Mouse (Mus musculus): ENCODE data around the gene Gm8126. TPM values are rescaled to one million over a fixed set of nuclear protein-coding genes. Genes with fewer than 3 reads are reported as not detected.
"Not testable (repeated sequence)": the region's sequence is repeated elsewhere in the genome, so short reads cannot be mapped to it uniquely, and the experiment has no call there.

Gene Gm8126
- not detected for total RNA-seq (2021)
- long read RNA-seq, experiment 1, result 0 reads
- long read RNA-seq, experiment 2, result 0 reads

GRCm38 (mm10) chr14:43258349-43258748 is at the start of gene Gm8126:
Gm8126 (plus strand) TSS chr14:43258649.
- DNase-seq, result not testable (repeated sequence)

GRCm38 (mm10) chr14:43235204-43235603 is 23.2 kb upstream of the Gm8126 start, which contains the start of gene Gm8122:
Gm8122 (minus strand) TSS chr14:43235304.
- DNase-seq, result not testable (repeated sequence)

- not testable (repeated sequence) for DNase-seq
These were observed 20.7 kb upstream of the Gm8126 start for GRCm38 (mm10) chr14:43237769-43238168.

- DNase-seq, result peak; percentile 25
These were observed 8.8 kb upstream of the Gm8126 start for GRCm38 (mm10) chr14:43249611-43250170.

- not testable (repeated sequence) for DNase-seq
These were observed 7.7 kb upstream of the Gm8126 start for GRCm38 (mm10) chr14:43250549-43251253.

GRCm38 (mm10) chr14:43256511-43256910 is 1.9 kb upstream of the Gm8126 start:
- not testable (repeated sequence) for DNase-seq

GRCm38 (mm10) chr14:43263421-43263820 is 5.0 kb downstream of the Gm8126 start:
- not testable (repeated sequence) for DNase-seq

- peak; percentile 10 for DNase-seq
These were observed 10.2 kb downstream of the Gm8126 start for GRCm38 (mm10) chr14:43268521-43269084.

GRCm38 (mm10) chr14:43269211-43269610 is 10.8 kb downstream of the Gm8126 start:
- DNase-seq, result not testable (repeated sequence)

GRCm38 (mm10) chr14:43273161-43273560 is 14.7 kb downstream of the Gm8126 start:
- peak; percentile 14 for DNase-seq

- peak; percentile 34 for DNase-seq
These were observed 16.6 kb downstream of the Gm8126 start, which contains the start of gene Gm9732 for GRCm38 (mm10) chr14:43274986-43275511. Gm9732 (plus strand) TSS chr14:43275036.

GRCm38 (mm10) chr14:43275752-43276151 is 17.3 kb downstream of the Gm8126 start:
- DNase-seq, result peak; percentile 9

GRCm38 (mm10) chr14:43277468-43277867 is 19.0 kb downstream of the Gm8126 start:
- DNase-seq, result peak; percentile 13

- not testable (repeated sequence) for DNase-seq
These were observed 19.7 kb downstream of the Gm8126 start for GRCm38 (mm10) chr14:43278146-43278545.

- DNase-seq, result peak; percentile 11
These were observed 20.2 kb downstream of the Gm8126 start for GRCm38 (mm10) chr14:43278681-43279080.

GRCm38 (mm10) chr14:43293503-43293902 is 35.1 kb downstream of the Gm8126 start, which contains the start of gene Gm8127:
Gm8127 (minus strand) TSS chr14:43293832.
- DNase-seq, result not testable (repeated sequence)

Other genes starting within 250 kb of the Gm8126 start
- gene Gm10376, start 243.0 kb upstream of the Gm8126 start, total RNA-seq (2021), result not detected
- gene Gm8094, start 182.0 kb upstream of the Gm8126 start, total RNA-seq (2021), result not detected
- gene Gm8104, start 158.0 kb upstream of the Gm8126 start, total RNA-seq (2021), result not detected
- gene Gm7233, start 78.8 kb upstream of the Gm8126 start, total RNA-seq (2021), result not detected
- gene Gm8122, start 23.3 kb upstream of the Gm8126 start, total RNA-seq (2021), result not detected
- not detected for gene Gm9732, start 16.4 kb downstream of the Gm8126 start, total RNA-seq (2021)
- gene Gm8127, start 35.2 kb downstream of the Gm8126 start, total RNA-seq (2021), result not detected
- not detected for gene 1700001F09Rik, start 89.2 kb downstream of the Gm8126 start, total RNA-seq (2021)
- not detected for gene Gm8138, start 157.7 kb downstream of the Gm8126 start, total RNA-seq (2021)